Mouse (Mus musculus): ENCODE measurements around the gene Gng3. TPM values are rescaled to one million over a fixed set of nuclear protein-coding genes. Genes with fewer than 3 reads are reported as not detected.

The Gng3 gene
- polyA plus RNA-seq, 1 experiment from 2014 or later: 520 TPM

DNA sequence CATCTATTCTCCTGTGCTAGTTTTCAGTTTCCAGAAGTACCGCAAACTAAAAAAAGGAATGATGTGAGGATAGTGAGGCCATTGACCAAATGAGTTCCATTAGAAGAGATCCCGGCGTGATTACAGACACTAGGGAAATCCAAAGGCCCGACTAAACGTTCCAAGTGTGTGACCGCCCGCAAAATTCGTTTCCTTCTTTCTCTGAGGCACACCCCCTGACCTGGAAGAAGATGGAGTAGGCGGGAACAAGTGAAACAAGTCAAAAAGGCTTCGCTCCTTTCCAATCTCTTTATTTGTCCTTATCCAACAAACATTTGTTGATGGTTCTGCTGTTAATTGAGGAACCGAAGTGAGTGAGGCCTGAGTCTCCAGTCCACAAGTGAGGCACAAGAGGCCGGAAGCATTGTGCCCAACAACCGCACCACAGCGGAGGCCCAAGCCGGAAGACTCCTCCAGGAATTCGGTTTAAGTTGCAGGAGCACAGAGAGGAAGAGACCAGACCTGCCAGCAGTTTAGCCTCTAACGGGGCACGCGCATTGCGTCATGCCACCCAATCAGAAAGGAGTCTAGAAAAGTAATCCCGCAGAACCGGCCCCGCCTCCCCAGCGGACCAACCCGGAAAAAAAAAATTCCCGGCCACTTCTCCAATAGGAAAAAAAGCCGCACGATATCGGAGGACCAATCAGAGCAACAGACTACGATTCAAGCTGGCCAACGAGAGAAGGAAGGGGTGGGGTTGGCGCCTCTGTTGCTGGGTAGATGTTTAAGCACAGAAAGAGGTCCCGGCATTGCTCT, 20.0 kb downstream of the Gng3 start, which contains the start of gene Ttc9c:
Gene Ttc9c (minus strand): TSS at position 533 of the 795 bp plus-strand sequence.
- H3K27ac ChIP-seq: peak within 1 kb of the TSS; percentile 96
- H3K4me2 ChIP-seq (replicated peaks): peak within 1 kb of the TSS; percentile 76
- H3K4me3 ChIP-seq (replicated peaks; ENCODE audit: low read length): peak within 1 kb of the TSS; percentile 90
- no peaks in the 10 kb centered on the region for H3K9me3 ChIP-seq (ENCODE audit: control insufficient read depth, low read length)
- WGBS: under 1% methylated on average over 33 of the region's 33 CpGs
- H3K9ac ChIP-seq: peak within 1 kb of the TSS; percentile 90
- ATAC-seq (ENCODE audit: low FRiP score): peak; percentile 93
- no peaks in the 10 kb centered on the region for H3K27me3 ChIP-seq (ENCODE audit: control insufficient read depth, insufficient read depth, low read length)
- peaks cover 47% of the 10 kb centered on the region for H3K4me1 ChIP-seq (replicated peaks; ENCODE audit: control insufficient read depth, insufficient read depth, low read length)
- peaks cover 30% of the 10 kb centered on the region for H3K36me3 ChIP-seq (replicated peaks; ENCODE audit: control insufficient read depth, insufficient read depth)
- DNase-seq (ENCODE audit: low spot score): peak; percentile 99

DNA sequence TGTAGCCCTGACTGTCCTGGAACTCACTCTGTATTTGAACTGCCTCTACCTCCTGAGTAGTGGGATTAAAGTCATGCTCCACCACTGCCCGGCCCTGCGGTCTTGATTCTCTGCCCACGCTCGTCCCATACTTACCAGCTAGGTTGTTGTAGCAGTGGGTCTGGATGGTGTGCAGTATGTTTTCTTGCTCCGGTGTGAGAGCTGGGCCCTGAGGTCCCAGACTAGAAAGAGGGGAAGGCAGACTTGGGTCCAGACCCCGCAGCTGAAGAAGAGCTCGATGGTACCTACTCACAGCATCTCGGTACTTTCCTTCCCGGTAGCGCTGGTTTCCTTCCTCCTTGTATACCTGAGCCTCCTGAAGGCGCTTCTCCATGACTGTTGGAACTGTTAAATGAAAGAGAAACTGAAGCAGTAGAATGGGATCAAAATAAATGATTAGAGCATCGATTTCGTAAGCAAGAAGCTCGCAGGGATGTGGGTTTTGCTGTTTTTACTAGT, 20.6 kb downstream of the Gng3 start:
- Histone ChIP-seq H3K27me3 (ENCODE audit: control insufficient read depth, insufficient read depth, low read length) (no peaks in the 10 kb centered on the region), H3K27ac (peak overlapping the region; percentile 96), H3K4me1 (replicated peaks; ENCODE audit: control insufficient read depth, insufficient read depth, low read length) (peaks cover 45% of the 10 kb centered on the region), H3K36me3 (replicated peaks; ENCODE audit: control insufficient read depth, insufficient read depth) (peaks cover 29% of the 10 kb centered on the region), H3K4me3 (replicated peaks; ENCODE audit: low read length) (peak overlapping the region; percentile 90), H3K9me3 (ENCODE audit: control insufficient read depth, low read length) (no peaks in the 10 kb centered on the region), H3K9ac (peak overlapping the region; percentile 84), H3K4me2 (replicated peaks) (peak overlapping the region; percentile 76)
- no peak for ATAC-seq (ENCODE audit: low FRiP score)
- no peak for DNase-seq (ENCODE audit: low spot score)
- WGBS: 32% methylated on average over 14 of the region's 14 CpGs

DNA sequence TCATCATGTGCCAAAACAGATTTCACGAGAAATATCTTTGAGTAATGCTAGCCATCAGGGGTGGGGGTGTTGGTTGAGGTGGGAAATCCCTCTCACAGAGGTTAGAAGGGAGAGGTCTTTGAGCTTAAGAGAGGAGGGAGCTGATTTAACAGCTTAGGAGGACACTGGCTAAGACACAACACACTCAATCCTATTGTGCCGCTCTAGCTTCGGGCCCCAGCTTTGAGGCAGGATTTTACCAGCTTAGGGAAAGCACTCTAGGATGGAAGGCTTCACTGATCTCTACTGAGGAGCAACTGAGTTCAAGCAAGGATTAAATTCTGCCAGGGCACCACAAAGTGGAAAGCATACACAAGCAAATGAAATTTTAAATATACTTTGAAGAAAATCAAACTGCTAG, 22.0 kb downstream of the Gng3 start:
- ATAC-seq (ENCODE audit: low FRiP score): no peak
- peaks cover 35% of the 10 kb centered on the region for H3K36me3 ChIP-seq (replicated peaks; ENCODE audit: control insufficient read depth, insufficient read depth)
- WGBS: 68% methylated on average over 3 of the region's 3 CpGs
- no peaks in the 10 kb centered on the region for H3K9me3 ChIP-seq (ENCODE audit: control insufficient read depth, low read length)
- peaks cover 32% of the 10 kb centered on the region for H3K4me1 ChIP-seq (replicated peaks; ENCODE audit: control insufficient read depth, insufficient read depth, low read length)
- H3K4me2 ChIP-seq (replicated peaks): peak overlapping the region; percentile 76
- H3K9ac ChIP-seq: peak overlapping the region; percentile 84
- no peaks in the 10 kb centered on the region for H3K27me3 ChIP-seq (ENCODE audit: control insufficient read depth, insufficient read depth, low read length)
- no peak for DNase-seq (ENCODE audit: low spot score)
- 0 out of 2 replicates have a peak overlapping the region, but pooled peaks have one; percentile 7 for H3K4me3 ChIP-seq (replicated peaks; ENCODE audit: low read length)
- no peak overlapping the region for H3K27ac ChIP-seq

DNA sequence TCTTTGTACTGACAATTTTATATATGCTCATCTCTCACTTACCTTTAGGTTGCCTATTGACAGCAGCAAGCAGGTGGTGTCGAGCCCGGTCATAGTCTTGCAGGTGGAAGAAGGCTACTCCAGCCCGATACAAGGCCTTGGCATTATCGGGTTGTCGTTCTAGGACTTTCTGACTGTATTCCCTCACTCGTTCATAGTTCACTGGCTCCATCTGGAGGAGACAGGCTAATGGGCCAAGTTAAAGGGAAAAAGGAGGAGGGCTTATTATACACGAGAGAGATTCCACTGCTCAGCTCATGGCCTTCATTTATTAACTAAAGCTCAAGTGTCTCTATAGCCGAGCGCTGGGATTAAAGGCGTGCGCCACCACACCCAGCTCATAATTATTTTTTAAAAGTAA, 23.2 kb downstream of the Gng3 start:
- no peak overlapping the region for H3K9ac ChIP-seq
- no peak for DNase-seq (ENCODE audit: low spot score)

DNA sequence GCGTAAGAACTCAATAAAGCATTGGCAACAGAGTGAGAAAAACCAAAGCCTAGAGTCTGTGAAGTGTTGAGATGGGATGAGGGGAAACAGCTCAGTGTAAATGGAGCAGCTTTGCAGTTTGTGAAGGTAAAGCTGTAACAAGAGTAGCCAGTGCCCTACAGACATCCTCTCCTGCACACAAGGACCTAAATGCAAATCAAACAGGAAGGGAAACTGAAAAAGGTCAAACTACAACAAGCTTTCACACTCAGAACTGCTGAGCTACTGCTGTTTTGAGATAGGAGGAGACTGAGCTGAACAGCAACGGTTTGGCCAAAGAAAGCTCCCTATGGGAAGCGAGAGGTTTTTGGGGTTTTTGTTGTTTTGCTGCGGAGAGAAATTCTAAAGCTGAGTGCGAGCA, 32.2 kb downstream of the Gng3 start:
- H3K27me3 ChIP-seq (ENCODE audit: control insufficient read depth, insufficient read depth, low read length): no peaks in the 10 kb centered on the region
- no peak overlapping the region for H3K4me2 ChIP-seq (replicated peaks)
- ATAC-seq (ENCODE audit: low FRiP score): no peak
- H3K9me3 ChIP-seq (ENCODE audit: control insufficient read depth, low read length): no peaks in the 10 kb centered on the region
- 94% methylated on average over 5 of the region's 5 CpGs for WGBS
- H3K27ac ChIP-seq: no peak overlapping the region
- peaks cover 7% of the 10 kb centered on the region; the same call in 1 of the 2 replicates for H3K4me1 ChIP-seq (replicated peaks; ENCODE audit: control insufficient read depth, insufficient read depth, low read length)
- no peak for DNase-seq (ENCODE audit: low spot score)
- peaks cover 66% of the 10 kb centered on the region for H3K36me3 ChIP-seq (replicated peaks; ENCODE audit: control insufficient read depth, insufficient read depth)
- no peak overlapping the region for H3K4me3 ChIP-seq (replicated peaks; ENCODE audit: low read length)
- H3K9ac ChIP-seq: no peak overlapping the region

More for the DNA sequence above, 23.2 kb downstream of the Gng3 start:
- H3K27ac ChIP-seq: no peak overlapping the region
- no peaks in the 10 kb centered on the region for H3K27me3 ChIP-seq (ENCODE audit: control insufficient read depth, insufficient read depth, low read length)
- H3K4me3 ChIP-seq (replicated peaks; ENCODE audit: low read length): no peak overlapping the region
- 75% methylated on average over 11 of the region's 11 CpGs for WGBS
- ATAC-seq (ENCODE audit: low FRiP score): no peak
- peaks cover 45% of the 10 kb centered on the region for H3K36me3 ChIP-seq (replicated peaks; ENCODE audit: control insufficient read depth, insufficient read depth)
- H3K9me3 ChIP-seq (ENCODE audit: control insufficient read depth, low read length): no peaks in the 10 kb centered on the region
- peaks cover 22% of the 10 kb centered on the region for H3K4me1 ChIP-seq (replicated peaks; ENCODE audit: control insufficient read depth, insufficient read depth, low read length)
- peak overlapping the region; percentile 17; the same call in 1 of the 2 replicates for H3K4me2 ChIP-seq (replicated peaks)

DNA sequence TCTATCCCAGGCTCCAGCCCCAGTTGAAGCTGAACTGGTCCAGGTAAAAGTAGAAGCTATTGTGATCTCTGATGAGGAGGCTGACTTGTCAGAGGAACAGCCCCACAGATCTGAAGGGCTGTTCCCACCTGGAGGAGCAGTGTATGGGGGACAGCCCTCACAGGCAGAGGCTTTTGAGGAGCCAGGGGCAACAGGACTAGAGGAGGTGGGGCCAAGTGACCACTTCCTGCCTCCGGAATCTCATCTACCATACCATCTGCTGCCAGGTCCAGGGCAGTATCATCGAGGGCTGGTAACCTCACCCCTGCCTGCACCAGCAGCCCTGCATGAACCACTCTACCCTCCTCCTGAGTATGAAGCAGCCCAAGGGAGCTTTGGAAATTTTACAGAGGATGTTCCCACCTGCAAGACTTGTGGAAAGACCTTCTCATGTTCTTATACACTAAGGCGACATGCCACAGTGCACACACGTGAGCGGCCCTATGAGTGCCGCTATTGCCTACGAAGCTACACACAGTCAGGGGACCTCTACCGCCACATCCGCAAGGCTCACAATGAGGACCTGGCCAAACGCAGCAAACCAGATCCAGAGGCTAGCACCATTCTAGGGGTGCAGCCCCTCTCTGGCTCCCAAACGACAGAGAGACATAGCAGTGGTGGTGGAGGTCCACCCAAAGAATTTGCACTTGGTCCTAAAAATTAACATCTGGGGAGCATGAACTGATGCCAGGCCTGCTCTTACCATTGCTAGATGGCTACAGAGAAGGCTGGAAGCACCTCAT, 34.9 kb downstream of the Gng3 start:
- H3K27ac ChIP-seq: no peak overlapping the region
- H3K4me2 ChIP-seq (replicated peaks): no peak overlapping the region
- H3K9ac ChIP-seq: no peak overlapping the region
- ATAC-seq (ENCODE audit: low FRiP score) (no peak), DNase-seq (ENCODE audit: low spot score) (no peak)
- 90% methylated on average over 11 of the region's 11 CpGs for WGBS
- H3K36me3 ChIP-seq (replicated peaks; ENCODE audit: control insufficient read depth, insufficient read depth): peaks cover 45% of the 10 kb centered on the region
- no peak overlapping the region for H3K4me3 ChIP-seq (replicated peaks; ENCODE audit: low read length)
- H3K4me1 ChIP-seq (replicated peaks; ENCODE audit: control insufficient read depth, insufficient read depth, low read length): peaks cover 11% of the 10 kb centered on the region; the same call in 1 of the 2 replicates
- H3K9me3 ChIP-seq (ENCODE audit: control insufficient read depth, low read length): no peaks in the 10 kb centered on the region
- no peaks in the 10 kb centered on the region for H3K27me3 ChIP-seq (ENCODE audit: control insufficient read depth, insufficient read depth, low read length)

DNA sequence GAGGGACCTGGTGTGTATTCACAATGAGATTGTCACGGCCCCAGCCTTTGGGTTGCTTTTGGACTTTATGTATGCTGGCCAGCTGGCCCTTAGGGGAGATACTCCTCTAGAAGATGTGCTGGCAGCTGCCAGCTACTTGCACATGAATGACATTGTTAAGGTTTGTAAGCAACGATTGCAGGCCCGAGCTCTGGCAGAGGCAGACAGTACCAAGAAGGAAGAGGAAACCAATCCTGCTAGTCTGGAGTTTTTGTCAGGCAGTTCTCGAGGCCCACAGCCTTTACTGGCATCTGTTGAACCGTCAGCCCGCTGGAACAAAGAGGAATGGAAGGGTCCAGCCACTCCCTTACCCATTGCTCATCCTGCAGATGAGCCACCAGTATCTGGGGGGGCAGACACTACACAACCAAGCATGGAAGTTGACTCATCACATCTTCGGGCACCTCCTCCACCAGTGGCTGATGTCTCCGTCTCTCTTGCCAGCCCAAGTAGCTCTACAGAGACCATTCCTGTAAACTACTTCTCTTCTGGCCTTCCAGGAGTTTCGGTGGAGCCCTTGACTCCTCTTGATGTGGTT, 35.7 kb downstream of the Gng3 start:
- no peak for ATAC-seq (ENCODE audit: low FRiP score)
- peak overlapping the region; percentile 22 for H3K9ac ChIP-seq

DNA sequence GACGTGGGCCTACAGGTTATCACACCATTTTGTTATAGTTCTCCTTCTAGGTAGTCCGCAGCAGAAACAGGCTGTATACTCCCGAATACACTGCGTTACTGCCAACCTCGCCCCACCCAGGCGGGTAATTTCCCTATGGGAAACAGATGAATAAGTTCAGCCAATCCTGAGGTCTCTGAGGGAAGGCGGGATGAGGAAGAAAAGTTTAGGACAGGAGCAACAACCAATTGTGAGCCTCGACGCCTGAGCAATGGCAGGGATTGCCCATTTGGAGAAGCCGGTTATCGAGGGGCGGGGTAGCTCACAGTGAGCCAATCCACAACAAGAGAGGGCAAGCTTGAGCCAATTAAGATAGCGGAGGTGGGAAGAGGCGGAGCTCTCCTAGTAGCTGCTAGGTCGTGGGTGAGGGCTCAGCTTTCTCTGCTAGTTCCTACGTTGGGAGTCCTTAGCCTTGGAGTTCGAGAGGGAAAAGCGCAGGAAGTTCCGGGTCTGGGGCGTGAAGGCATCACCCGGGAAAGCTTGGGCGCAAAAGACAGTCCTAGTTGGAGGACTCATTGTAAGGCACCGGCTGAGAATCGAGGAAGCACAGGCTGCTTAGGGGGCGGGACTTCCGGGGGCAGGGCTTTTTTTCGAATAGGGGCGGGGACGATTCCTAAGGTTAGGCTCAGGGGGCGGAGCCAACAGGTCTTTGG, 36.7 kb downstream of the Gng3 start, which contains the start of gene Zbtb3:
Gene Zbtb3 (plus strand): TSS at position 426 of the 692 bp plus-strand sequence.
- ATAC-seq (ENCODE audit: low FRiP score): peak; percentile 98
- under 1% methylated on average over 30 of the region's 30 CpGs for whole genome bisulfite sequencing
- H3K27me3 ChIP-seq (ENCODE audit: control insufficient read depth, insufficient read depth, low read length): no peaks in the 10 kb centered on the region
- H3K36me3 ChIP-seq (replicated peaks; ENCODE audit: control insufficient read depth, insufficient read depth): peaks cover 27% of the 10 kb centered on the region
- peak; percentile 95 for DNase-seq (ENCODE audit: low spot score)
- H3K4me1 ChIP-seq (replicated peaks; ENCODE audit: control insufficient read depth, insufficient read depth, low read length): peaks cover 18% of the 10 kb centered on the region
- peak within 1 kb of the TSS; percentile 84 for H3K27ac ChIP-seq
- peak within 1 kb of the TSS; percentile 44 for H3K4me3 ChIP-seq (replicated peaks; ENCODE audit: low read length)
- peak within 1 kb of the TSS; percentile 57 for H3K9ac ChIP-seq
- no peaks in the 10 kb centered on the region for H3K9me3 ChIP-seq (ENCODE audit: control insufficient read depth, low read length)
- peak within 1 kb of the TSS; percentile 84 for H3K4me2 ChIP-seq (replicated peaks)

More for the DNA sequence above, 35.7 kb downstream of the Gng3 start:
- Histone ChIP-seq H3K27me3 (ENCODE audit: control insufficient read depth, insufficient read depth, low read length) (no peaks in the 10 kb centered on the region), H3K36me3 (replicated peaks; ENCODE audit: control insufficient read depth, insufficient read depth) (peaks cover 37% of the 10 kb centered on the region), H3K4me1 (replicated peaks; ENCODE audit: control insufficient read depth, insufficient read depth, low read length) (peaks cover 11% of the 10 kb centered on the region; the same call in 1 of the 2 replicates), H3K4me3 (replicated peaks; ENCODE audit: low read length) (peak overlapping the region; percentile 44), H3K9me3 (ENCODE audit: control insufficient read depth, low read length) (no peaks in the 10 kb centered on the region), H3K27ac (no peak overlapping the region), H3K4me2 (replicated peaks) (peak overlapping the region; percentile 84)
- no peak for DNase-seq (ENCODE audit: low spot score)
- 85% methylated on average over 9 of the region's 9 CpGs for WGBS

Data from hindbrain, embryonic 14.5 days (tissue).